Mouse (Mus musculus) NIH3T3 (cell line): ENCODE measurements around the gene Orm3.

Experiments used
- DNase-seq: peaks from one replicate; pipeline ENCODE4 v3.0.0-alpha.2; 2012; ENCODE audit warnings: low read depth

Orm3 gene

DNA sequence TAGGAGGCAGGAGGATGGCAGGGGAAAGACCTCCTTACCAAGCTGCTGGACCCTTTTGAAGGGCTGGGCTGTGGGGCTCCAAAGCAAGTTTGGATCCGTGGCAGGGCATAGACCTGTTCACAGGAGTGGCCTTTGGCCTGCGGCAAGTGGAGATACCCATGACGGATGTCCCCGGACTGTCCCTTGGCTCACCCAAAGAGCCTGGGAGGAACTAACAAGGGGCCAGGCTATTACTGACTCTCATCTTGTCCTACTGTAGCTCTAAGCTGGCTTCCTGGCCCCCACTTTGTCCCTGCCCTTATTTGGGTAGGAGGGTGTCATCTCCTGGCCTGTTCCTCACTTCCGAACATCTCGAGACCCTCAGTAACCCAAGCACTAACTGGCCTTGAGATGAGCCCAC, 46.6 kb downstream of the Orm3 start:
- no peak for DNase-seq

GRCm38 (mm10) chr4:63403040-63403959, 47.3 kb downstream of the Orm3 start, which contains the start of gene Akna:
Gene Akna, minus strand, starts transcription at chr4:63403354.
- DNase-seq: peak; percentile 100

GRCm38 (mm10) chr4:63404205-63404604, 48.2 kb downstream of the Orm3 start:
- DNase-seq: no peak

DNA sequence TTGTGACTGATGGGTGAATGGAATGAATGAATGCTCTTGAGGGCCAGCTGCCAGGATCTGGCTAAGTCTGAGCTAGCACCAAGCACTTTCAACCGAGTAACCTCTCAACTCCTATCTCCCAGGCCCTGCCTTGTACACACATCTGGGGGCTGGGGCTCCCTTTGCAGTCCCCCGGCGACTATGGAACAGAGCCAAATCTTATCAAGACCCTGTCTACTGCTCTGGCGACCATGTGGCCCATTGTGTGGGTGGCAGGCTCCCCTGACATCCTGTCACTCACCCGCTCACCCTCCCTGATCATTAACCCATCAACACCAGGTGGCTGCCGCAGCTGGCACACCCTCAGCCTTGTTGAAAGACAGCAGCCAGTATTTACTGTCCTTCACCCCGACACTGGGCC, 49.1 kb downstream of the Orm3 start:
- DNase-seq: peak; percentile 40

DNA sequence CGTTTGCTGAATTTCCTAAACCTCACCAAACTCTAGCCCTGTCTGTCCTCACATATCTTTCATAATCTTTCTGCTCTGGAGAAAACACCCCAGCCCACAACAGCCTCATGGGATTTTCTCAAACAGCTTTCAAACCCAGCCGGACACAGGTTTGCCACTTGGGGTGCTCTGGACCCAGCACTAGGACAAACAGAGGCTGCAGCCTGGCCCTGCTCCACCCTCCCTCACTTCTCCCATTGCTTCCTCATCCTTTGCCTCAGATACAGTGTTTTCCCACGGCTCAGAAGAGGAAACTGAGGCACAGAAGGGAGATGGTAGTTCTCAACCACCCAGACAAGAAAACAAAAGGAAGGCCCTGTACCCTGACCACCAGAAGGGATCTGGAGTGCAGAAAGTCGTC, 49.7 kb downstream of the Orm3 start:
- DNase-seq: no peak

DNA sequence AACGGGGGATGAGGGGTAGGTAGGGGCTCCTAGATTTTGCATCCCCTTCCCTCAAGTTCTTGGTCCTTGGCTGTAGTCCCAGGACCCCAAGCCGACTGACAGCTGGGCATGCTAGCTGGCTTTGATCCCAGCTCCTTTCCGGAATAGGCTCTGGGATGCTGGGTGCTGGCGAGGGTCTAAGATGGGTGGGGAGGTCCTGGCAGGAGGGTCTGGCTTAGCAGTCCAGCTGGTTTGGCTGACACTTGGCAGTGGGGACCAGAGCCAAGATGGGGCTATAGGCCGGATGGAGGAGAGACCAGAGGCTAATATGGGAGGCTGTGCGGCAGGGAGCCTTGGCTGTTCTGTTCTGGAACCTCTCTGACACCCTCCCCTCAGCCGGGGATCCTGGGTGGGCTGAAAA, 52.3 kb downstream of the Orm3 start:
- peak; percentile 63 for DNase-seq

DNA sequence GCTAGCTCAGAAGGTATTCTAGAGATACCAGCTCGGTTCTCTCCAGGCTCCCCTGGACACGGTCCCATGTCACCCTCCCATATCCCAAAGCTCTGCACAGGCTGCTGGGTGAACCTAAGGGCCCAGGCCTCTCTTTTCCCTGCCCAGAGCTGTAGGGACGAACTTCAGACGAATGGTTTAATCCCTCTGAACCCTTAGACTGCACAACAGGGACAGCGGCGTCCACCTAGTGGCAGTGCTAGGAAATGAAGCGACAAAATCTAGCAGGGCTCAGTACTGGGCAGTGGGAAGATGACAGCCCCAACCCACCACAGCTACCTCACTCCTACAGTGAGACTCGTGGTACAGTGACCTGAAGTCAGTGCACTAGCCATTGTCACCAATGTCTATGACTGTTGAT, 52.7 kb downstream of the Orm3 start:
- peak; percentile 83 for DNase-seq
